Mouse (Mus musculus) testis, adult 2 months (tissue): ENCODE results near the gene Pcsk2. TPM values are rescaled to one million over a fixed set of nuclear protein-coding genes. Genes with fewer than 3 reads are reported as not detected.

Experiments
- H3K27ac ChIP-seq: fragments of 200-500 bp; 2 replicates; pipeline ENCODE4 v1.5.1; 2012; ENCODE audit warnings: low read depth, low read length; ENCODE audit not compliant: control insufficient read depth, insufficient read depth
- H3K27me3 ChIP-seq: fragments of 200-500 bp; 2 replicates; pipeline ENCODE4 v1.6.1; 2012; ENCODE audit warnings: mild to moderate bottlenecking, low read length, moderate library complexity; ENCODE audit not compliant: control insufficient read depth, insufficient read depth
- H3K36me3 ChIP-seq: fragments of 200-500 bp; 2 replicates; pipeline ENCODE4 v1.6.1; 2012; ENCODE audit warnings: mild to moderate bottlenecking, low read length; ENCODE audit not compliant: control insufficient read depth, insufficient read depth
- H3K4me1 ChIP-seq: fragments of 200-500 bp; 2 replicates; pipeline ENCODE4 v1.6.1; 2012; ENCODE audit warnings: low read length; ENCODE audit not compliant: control insufficient read depth, insufficient read depth
- H3K4me3 ChIP-seq: fragments of 200-500 bp; 2 replicates; pipeline ENCODE4 v1.5.1; 2012; ENCODE audit warnings: low read depth, mild to moderate bottlenecking, low read length, moderate library complexity, mixed read lengths; ENCODE audit not compliant: control insufficient read depth
- CTCF ChIP-seq: fragments of 200-500 bp; IDR thresholded peaks from 2 replicates; pipeline ENCODE4 v1.5.1; 2012; ENCODE audit warnings: low read depth, mild to moderate bottlenecking, inconsistent platforms, low read length, moderate library complexity; ENCODE audit not compliant: control insufficient read depth, insufficient read depth, insufficient replicate concordance
- POLR2A ChIP-seq: fragments of 200-500 bp; IDR thresholded peaks from 2 replicates; pipeline ENCODE4 v1.6.1; 2012; ENCODE audit warnings: low read depth, mild to moderate bottlenecking, inconsistent platforms, low read length, moderate library complexity; ENCODE audit not compliant: control insufficient read depth
- polyA plus RNA-seq: library from polyadenylated mRNA; depleted of rRNA; stranded (reverse); fragments of >200 nt; gene quantifications from 2 replicates; pipeline ENCODE4 v1.2.3, GENCODE M21; 2012

Pcsk2 gene
- polyA plus RNA-seq, 1 experiment, result 1.4 TPM

DNA sequence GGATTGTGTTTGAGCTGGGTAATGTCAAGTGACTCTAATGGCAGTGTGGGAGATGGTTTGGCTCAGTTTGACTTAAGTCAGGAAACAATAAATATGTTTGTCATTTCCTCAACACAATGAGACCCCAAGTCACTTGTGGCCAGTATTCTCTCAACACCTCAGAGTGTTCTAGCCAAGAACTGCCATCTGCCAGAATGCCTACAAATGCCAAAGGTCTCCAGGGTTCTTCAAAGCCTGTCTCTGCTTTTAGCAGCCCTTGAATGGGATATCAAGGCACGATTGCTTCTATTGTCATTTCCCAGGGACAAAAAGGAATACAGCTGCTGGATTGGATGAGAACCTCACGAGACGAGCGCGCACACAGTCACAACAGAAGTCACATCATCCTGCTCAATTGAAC lies 100.0 kb downstream of the Pcsk2 start:
- no peak for TF ChIP-seq POLR2A
- TF ChIP-seq CTCF, result no peak
- no peaks in the 10 kb centered on the region for H3K4me1 ChIP-seq

DNA sequence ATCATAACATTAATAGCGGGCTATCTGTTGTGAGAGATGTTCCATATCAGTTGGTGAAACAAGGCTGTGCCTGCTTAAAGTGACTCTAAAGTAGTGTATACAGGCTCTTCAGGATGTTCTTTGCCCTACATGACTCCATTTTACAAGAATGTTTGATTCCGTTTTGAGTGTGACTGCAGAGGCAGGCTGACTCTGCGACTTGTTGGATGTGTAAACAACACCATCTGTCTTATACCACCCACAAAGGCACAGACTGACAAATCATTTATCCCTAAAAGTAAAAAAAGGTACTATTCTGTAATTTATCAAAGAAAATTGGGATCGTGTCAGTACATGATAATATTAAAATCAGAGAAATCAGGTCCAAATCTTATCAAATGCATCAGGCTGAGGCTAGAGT lies 108.7 kb downstream of the Pcsk2 start:
- H3K27me3 ChIP-seq, result no peaks in the 10 kb centered on the region
- no peaks in the 10 kb centered on the region for H3K4me1 ChIP-seq
- H3K4me3 ChIP-seq, result no peak overlapping the region
- TF ChIP-seq CTCF (no peak), POLR2A (no peak)
- H3K27ac ChIP-seq, result no peak overlapping the region
- H3K36me3 ChIP-seq, result no peaks in the 10 kb centered on the region

More for the DNA sequence above, 100.0 kb downstream of the Pcsk2 start:
- Histone ChIP-seq H3K27me3 (no peaks in the 10 kb centered on the region), H3K36me3 (no peaks in the 10 kb centered on the region), H3K27ac (no peak overlapping the region), H3K4me3 (no peak overlapping the region)

DNA sequence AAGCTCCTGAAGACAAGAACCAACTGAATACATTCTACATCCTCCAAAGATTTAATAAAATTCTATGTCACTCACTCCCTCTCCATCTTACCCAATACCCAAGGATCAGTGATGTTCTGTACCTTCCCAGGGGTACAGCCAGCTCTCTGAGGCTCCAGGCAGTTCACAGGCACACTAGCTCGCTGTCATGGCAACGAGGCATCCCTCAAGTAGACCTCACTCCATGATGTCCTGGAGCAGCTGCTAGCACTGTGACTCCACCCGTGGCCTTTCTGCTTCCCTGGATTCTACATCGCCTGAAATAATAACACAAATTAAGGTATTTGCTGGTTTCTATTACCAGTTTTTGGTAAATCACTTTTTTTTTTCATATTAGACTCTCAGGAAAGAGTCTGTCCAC lies 111.0 kb downstream of the Pcsk2 start:
- Histone ChIP-seq H3K36me3 (no peaks in the 10 kb centered on the region), H3K27me3 (no peaks in the 10 kb centered on the region), H3K4me1 (no peaks in the 10 kb centered on the region), H3K4me3 (no peak overlapping the region), H3K27ac (no peak overlapping the region)
- no peak for TF ChIP-seq CTCF
- TF ChIP-seq POLR2A, result no peak

DNA sequence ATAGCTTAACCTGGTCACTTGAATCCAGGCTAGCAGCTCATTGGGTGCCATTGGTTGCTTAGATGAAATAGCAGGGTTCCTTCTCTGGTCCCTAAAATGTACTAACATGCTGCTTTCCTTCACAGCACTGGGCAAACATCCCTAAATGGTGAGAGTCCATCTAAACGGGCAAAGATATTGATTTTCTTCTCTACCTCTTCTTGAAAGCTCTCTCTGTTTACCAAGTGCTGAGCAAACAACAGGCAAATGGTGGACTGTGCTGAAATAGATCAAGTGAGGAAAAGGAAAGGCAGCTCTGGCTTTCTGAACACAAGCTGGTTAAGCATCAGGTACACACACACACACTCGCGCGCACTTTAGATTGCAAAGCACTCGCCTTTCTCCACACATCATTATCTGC lies 120.8 kb downstream of the Pcsk2 start:
- Histone ChIP-seq H3K4me3 (no peak overlapping the region), H3K27me3 (no peaks in the 10 kb centered on the region), H3K36me3 (no peaks in the 10 kb centered on the region), H3K4me1 (no peaks in the 10 kb centered on the region), H3K27ac (no peak overlapping the region)
- TF ChIP-seq CTCF (no peak), POLR2A (no peak)

DNA sequence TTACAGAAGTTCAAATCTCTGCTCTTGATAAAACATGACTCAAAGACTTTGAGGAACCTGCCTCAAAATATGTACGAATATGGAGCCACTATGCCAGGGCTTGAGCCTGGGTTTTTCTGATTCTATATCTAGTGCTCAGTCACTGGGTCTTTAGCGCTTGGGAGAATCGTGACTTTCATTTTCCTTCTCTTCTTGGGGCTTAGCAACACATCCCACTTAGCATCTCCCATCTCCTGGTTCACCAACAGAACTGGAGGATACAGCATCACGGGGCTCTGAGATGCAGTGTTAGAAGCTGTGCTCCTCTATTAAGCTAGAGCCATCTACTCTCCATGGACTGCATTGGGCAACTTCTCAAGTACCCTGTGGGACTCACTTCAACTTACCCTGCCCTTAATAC lies 131.9 kb downstream of the Pcsk2 start:
- Histone ChIP-seq H3K4me3 (no peak overlapping the region), H3K27ac (no peak overlapping the region), H3K4me1 (no peaks in the 10 kb centered on the region), H3K36me3 (no peaks in the 10 kb centered on the region), H3K27me3 (no peaks in the 10 kb centered on the region)
- TF ChIP-seq CTCF (no peak), POLR2A (no peak)

DNA sequence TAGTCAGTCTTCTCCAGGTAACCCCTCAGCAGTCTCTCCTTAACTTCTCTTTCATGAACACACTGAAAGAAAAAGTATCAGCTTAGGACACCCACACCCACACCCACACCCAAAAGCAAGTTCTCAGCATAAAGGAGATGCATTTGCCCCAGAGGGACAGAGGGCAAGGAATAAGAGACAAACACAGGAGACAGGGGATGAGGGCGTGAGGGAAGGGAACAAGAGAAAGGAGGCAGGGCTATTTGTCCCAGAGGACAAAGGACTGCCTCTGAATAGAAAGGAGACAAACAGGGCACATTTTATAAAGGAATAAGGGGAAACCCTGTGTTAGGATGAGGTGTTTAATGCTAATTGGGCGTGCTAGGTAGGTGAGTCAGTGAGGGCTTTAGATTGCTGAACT lies 133.6 kb downstream of the Pcsk2 start:
- H3K4me3 ChIP-seq, result no peak overlapping the region
- H3K27ac ChIP-seq, result no peak overlapping the region
- TF ChIP-seq CTCF (no peak), POLR2A (no peak)
- no peaks in the 10 kb centered on the region for H3K36me3 ChIP-seq
- H3K4me1 ChIP-seq, result no peaks in the 10 kb centered on the region
- no peaks in the 10 kb centered on the region for H3K27me3 ChIP-seq

DNA sequence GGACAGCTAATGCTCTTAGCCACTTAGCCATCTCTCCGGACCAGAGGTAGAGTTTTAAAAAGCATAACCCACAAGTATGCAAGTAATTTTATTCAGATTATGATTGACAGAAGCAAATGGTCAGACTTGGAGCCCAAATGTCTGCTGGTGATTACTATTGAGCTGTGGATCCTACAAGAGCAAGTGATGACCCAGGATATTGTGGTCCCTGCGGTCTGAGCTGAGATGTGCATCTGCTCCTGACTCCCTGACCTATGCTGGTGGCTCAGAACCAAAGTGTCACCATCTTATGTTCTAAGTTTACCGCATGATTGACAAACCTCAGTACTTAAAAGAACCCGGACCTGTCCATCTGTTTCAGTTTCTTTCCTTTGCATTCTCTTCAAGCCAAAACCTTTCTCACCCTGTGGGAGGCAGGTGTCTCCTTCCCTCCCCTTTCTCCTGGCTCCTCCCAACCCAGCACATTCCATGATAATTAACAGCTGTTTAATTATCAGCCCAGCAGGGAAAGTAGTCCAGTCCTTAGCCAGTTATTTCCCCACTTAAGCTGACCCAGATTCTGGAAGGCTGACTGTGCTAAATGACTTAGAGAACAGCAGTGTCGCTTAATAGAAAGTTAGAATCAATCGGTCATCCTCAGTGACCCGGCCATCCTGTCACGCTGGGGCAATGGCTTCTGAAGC lies 136.1 kb downstream of the Pcsk2 start:
- H3K27me3 ChIP-seq, result no peaks in the 10 kb centered on the region
- H3K4me1 ChIP-seq, result no peaks in the 10 kb centered on the region
- H3K4me3 ChIP-seq, result no peak overlapping the region
- TF ChIP-seq CTCF, result no peak
- TF ChIP-seq POLR2A, result no peak
- no peaks in the 10 kb centered on the region for H3K36me3 ChIP-seq
- no peak overlapping the region for H3K27ac ChIP-seq

DNA sequence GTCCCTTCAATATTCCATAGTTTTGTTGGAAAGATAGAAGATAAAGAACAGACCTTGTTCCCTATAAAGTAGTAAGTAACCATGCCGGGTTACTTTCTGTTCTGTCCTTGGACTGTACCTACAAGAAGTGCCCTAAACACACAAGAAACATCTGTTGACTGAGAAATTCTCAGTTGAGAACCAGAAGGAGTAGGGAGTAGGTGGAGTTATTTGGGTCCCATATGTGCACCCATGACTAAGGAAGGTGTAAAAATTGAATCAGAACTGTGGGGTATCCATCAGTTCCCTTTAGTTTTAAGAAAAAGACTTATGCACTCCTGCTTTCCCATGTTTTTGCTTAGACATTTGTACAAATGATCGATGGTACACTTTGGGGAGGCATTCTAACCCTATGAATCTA lies 137.6 kb downstream of the Pcsk2 start:
- no peaks in the 10 kb centered on the region for H3K27me3 ChIP-seq
- H3K36me3 ChIP-seq, result no peaks in the 10 kb centered on the region

More for the DNA sequence above, 137.6 kb downstream of the Pcsk2 start:
- H3K4me3 ChIP-seq, result no peak overlapping the region
- H3K27ac ChIP-seq, result no peak overlapping the region
- TF ChIP-seq CTCF, result no peak
- no peak for TF ChIP-seq POLR2A
- no peaks in the 10 kb centered on the region for H3K4me1 ChIP-seq
